Mouse (Mus musculus) neutrophil, adult 5-6 weeks (primary cell): ENCODE measurements at regions not wholly inside any gene's neighbourhood (a gene's known extent, or its start where the extent isn't known, plus 50 kb on each side); places are given as distances from the start of the nearest gene placed in this dataset.
A peak's percentile ranks its signal among the peaks of the same experiment; 100 is the strongest.

Source experiments
- ATAC-seq: fragments of 151-379, 151-347 bp; 2 replicates; pipeline ENCODE4 v1.8.0; 2017; ENCODE audit warnings: mild to moderate bottlenecking, moderate TSS enrichment; ENCODE audit not compliant: insufficient number of reproducible peaks, poor library complexity, low FRiP score, severe bottlenecking; ENCODE audit errors: extremely low read depth

- ATAC-seq: no peak
These were observed 166.0 kb upstream of the Nrip1 start for GRCm38 (mm10) chr16:76539669-76540068.

GRCm38 (mm10) chr16:76537871-76538270 is 164.2 kb upstream of the Nrip1 start:
- peak; percentile 97 for ATAC-seq

GRCm38 (mm10) chr16:76532928-76533217 is 159.2 kb upstream of the Nrip1 start:
- peak; percentile 86 for ATAC-seq

- peak; percentile 27 for ATAC-seq
These were observed 158.7 kb upstream of the Nrip1 start for GRCm38 (mm10) chr16:76532142-76532927.

GRCm38 (mm10) chr16:76530886-76531285 is 157.3 kb upstream of the Nrip1 start:
- no peak for ATAC-seq

- no peak for ATAC-seq
These were observed 156.0 kb upstream of the Nrip1 start for GRCm38 (mm10) chr16:76529613-76530012.

- no peak for ATAC-seq
These were observed 153.7 kb upstream of the Nrip1 start for GRCm38 (mm10) chr16:76527106-76527949.

- no peak for ATAC-seq
These were observed 151.9 kb upstream of the Nrip1 start for GRCm38 (mm10) chr16:76525563-76525962.

- no peak for ATAC-seq
These were observed 151.3 kb upstream of the Nrip1 start for GRCm38 (mm10) chr16:76524921-76525320.

- ATAC-seq: no peak
These were observed 147.5 kb upstream of the Nrip1 start for GRCm38 (mm10) chr16:76521142-76521541.

- no peak for ATAC-seq
These were observed 147.0 kb upstream of the Nrip1 start for GRCm38 (mm10) chr16:76520643-76520993.

GRCm38 (mm10) chr16:76519911-76520642 is 146.4 kb upstream of the Nrip1 start:
- no peak for ATAC-seq

GRCm38 (mm10) chr16:76510861-76511260 is 137.2 kb upstream of the Nrip1 start:
- ATAC-seq: no peak

- no peak for ATAC-seq
These were observed 135.6 kb upstream of the Nrip1 start for GRCm38 (mm10) chr16:76509109-76509650.

- no peak for ATAC-seq
These were observed 133.6 kb upstream of the Nrip1 start for GRCm38 (mm10) chr16:76507191-76507746.

- no peak for ATAC-seq
These were observed 132.6 kb upstream of the Nrip1 start for GRCm38 (mm10) chr16:76506240-76506639.

GRCm38 (mm10) chr16:76499686-76500400 is 126.2 kb upstream of the Nrip1 start:
- ATAC-seq: no peak

- ATAC-seq: no peak
These were observed 124.6 kb upstream of the Nrip1 start for GRCm38 (mm10) chr16:76498233-76498632.
